ENCODE assay signal across 8 mouse cellular contexts in the genomic region with DNA sequence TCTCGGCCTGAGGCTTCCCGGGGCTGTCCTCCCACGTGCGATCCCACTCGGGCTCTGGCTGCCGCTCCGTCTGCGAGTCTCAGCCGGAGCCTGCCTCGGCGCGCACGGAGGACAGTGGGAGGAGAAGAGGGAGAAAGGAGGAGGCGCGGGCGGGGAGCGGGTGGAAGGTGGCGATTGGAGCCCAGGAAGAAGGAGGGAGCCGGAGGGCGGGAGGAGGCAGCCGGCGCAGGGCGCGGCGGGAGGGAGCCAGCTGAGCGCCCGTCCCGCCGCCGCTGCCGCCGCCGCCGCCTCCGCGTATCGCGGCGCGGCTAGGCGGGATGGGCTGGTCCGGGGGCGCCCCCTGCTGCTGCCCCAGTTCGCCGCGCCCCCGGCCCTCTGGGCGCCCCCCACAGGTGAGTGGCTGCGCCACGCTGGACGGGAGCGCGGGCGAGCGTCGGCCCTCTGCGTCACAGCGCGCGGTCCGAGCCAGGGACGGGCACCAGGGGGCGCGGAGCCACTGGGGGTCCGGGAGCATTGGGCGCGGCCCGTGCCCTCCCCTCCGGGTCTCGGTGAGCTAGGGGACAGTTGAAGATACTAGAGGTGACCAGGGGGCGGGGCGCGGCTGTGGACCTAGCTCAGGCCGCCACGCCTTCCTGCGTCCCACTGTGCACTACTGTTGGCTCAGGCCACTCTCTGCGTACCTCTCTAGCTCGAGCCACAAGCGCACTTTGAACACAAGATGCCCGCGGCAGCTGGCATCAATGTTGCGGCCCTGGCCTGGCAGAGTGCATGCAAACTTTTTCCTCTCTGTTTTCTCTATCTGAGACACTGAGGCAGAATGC. TPM values are rescaled to one million over a fixed set of nuclear protein-coding genes. Genes with fewer than 3 reads are reported as not detected.
DNase-seq lines count a peak whose midpoint lies in the region; ATAC-seq lines count a peak whose summit lies in the region.

A gene (plus strand): TSS at position 253 of the 821 bp plus-strand sequence.

- H3K4me1 ChIP-seq in hindbrain, embryonic 15.5 days (replicated peaks), result peaks cover 54% of the 10 kb centered on the region

- H3K36me3 ChIP-seq in hindbrain, embryonic 15.5 days, result peaks cover 25% of the 10 kb centered on the region

- no peak for ATAC-seq in hindbrain, embryonic 15.5 days (ENCODE audit: low FRiP score, low read depth)
- ATAC-seq in megakaryocyte, adult 5-6 weeks (ENCODE audit: poor library complexity, severe bottlenecking), result peak; percentile 59

- peak within 1 kb of the TSS; percentile 88 for H3K4me2 ChIP-seq in hindbrain, embryonic 15.5 days

- H3K27me3 ChIP-seq in hindbrain, embryonic 15.5 days, result 0 out of 2 replicates have a peak, but pooled peaks cover 8% of the 10 kb centered on the region

- 1% methylated on average over 60 of the region's 82 CpGs for WGBS in hindbrain, embryonic 15.5 days

- H3K9ac ChIP-seq in hindbrain, embryonic 15.5 days, result peak within 1 kb of the TSS; percentile 54

- H3K27ac ChIP-seq in hindbrain, embryonic 15.5 days (replicated peaks), result peak within 1 kb of the TSS; percentile 60

- H3K4me3 ChIP-seq in hindbrain, embryonic 15.5 days, result peak within 1 kb of the TSS; percentile 51

- no peaks in the 10 kb centered on the region for H3K9me3 ChIP-seq in hindbrain, embryonic 15.5 days

- DNase-seq in R1 (ENCODE audit: low read depth, low spot score), result peak; percentile 71
- DNase-seq in cerebellum, adult 9-10 months, result peak; percentile 68
- DNase-seq in gastrocnemius, adult 18-20 months (ENCODE audit: low spot score), result peak; percentile 90
- peak; percentile 69 to 73 for DNase-seq in left cerebral cortex, adult 8-10 months (ENCODE audit: low spot score in 2 of 2)
- DNase-seq in right cerebral cortex, adult 2 months (ENCODE audit: low spot score in 2 of 2), result peak; percentile 74 to 75
- peak; percentile 86 for DNase-seq in yolk sac, embryonic 10.5 days (ENCODE audit: low spot score)

RNA-seq across cellular contexts. Expression of the gene that starts here (rescaled TPM):
- total RNA-seq in gastrocnemius, adult 18-20 months (2021), result 10 to 100 TPM; 31.3 to 31.6 TPM
- polyA plus RNA-seq in hindbrain, embryonic 15.5 days (2015; fragmentation: Nextera tagmentation; extraction: Ambion mirVana), result 9.2 and 9.8 TPM in 2 replicates
- total RNA-seq in left cerebral cortex, adult 8-10 months (2022), result 10 to 100 TPM; 23.3 to 29.5 (median 24.3) TPM
- total RNA-seq in megakaryocyte, adult 5-6 weeks (2015), result 0.32 and 1.9 TPM in 2 replicates
- total RNA-seq in megakaryocyte, adult 5-6 weeks (2017), result 0.07 TPM in 1 of 2 replicates, not detected in the other

Comparison
In these comparisons a context has a peak if more than half of its experiments do, and no peak if none do; other contexts are left out.
1. RNA of the gene that starts here (total RNA-seq): 31.3 to 31.6 TPM in gastrocnemius, adult 18-20 months and 23.3 to 29.5 TPM in left cerebral cortex, adult 8-10 months; 0.07 to 1.9 TPM in megakaryocyte, adult 5-6 weeks; every median in the first group is over 4 times any median in the second.
2. Peak in every context shown above with its lines, with median percentiles within 50 percentile points of each other: DNase-seq.